Mouse (Mus musculus) heart, postnatal 36 days (tissue): Measurements from ENCODE around the gene Hps4. TPM values are rescaled to one million over a fixed set of nuclear protein-coding genes. Genes with fewer than 3 reads are reported as not detected.
"Not testable (repeated sequence)": the region's sequence is repeated elsewhere in the genome, so short reads cannot be mapped to it uniquely, and the experiment has no call there.

ENCODE experiments used
- DNase-seq, 2 experiments: peaks; one replicate each; pipeline ENCODE4 v3.0.0; 2021 to 2022
- intact Hi-C: fragments of 180-260 bp; cut with DNase I; formaldehyde crosslinking; loops from one replicate; pipeline ENCODE4 v1.15.1; 2025
- total RNA-seq, 2 experiments: library from RNA; stranded (reverse); gene quantifications; 2 replicates each; pipeline ENCODE4 v1.2.3; 2021

Gene Hps4
- total RNA-seq, 2 experiments from 2014 or later: 12.4 to 12.5 TPM

DNA sequence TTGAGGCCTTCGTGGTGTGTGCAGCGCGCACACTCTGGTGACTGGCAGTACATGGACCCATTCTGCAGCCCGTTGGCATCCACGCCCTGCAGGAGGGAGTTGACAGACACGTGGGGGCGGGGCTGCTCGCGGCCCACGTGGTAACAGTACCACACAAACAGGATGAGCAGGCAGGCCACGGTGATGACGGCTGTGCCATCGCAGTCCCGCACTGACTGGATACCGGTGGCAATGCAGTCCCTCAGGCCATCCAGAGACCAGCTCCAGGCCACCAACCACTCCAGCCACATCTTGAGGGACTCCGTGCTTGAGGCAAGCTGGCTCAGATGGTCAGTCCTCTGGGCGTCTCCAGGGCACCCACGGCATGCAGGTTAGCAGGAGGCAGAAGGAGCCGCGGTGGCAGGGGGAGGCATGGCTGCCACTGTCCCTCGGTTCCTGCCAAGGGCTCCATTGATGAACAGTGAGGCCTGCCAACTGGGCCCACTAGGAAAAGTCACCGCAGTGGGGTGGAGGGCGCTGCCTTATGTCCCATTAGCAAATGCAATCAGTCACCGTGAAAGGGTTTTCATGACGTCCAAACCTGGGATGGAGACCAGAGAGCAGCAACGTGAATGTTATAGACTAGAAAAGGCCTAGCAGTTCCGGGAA lies 48.9 kb downstream of the Hps4 start:
- intact Hi-C loops: no loop called here
- no peak for DNase-seq

DNA sequence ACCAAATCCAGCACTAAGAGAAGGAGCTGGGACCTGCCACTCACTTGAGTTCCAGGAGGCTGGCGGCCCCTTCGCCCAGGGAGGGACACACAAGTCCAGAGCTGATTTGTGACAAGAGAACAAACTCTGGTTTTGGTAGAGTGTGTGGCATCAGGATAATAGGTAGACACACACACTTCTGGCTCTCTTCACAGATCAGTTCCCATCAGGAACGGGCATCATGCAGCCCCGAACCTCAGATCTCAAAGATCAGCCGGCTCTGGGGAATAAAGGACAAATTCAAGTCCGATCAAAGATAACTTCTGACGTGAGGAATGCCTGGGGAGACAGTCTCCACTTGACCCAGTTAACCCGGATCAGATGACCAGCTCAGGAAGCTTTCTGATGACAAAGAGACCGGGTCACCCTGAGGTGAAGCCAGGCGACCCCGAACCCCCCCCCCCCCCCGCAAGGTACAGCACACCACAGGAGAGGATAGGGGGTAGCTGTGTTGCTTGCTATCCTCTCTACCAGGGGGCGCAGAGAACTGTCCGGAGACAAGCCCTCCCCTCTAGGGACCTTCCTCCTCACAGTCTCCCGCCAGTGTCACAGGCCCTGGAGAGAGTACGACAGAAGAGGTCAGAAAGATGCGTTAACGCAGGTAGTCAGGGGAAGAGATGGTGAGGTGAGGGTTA lies 51.0 kb downstream of the Hps4 start:
- intact Hi-C loops: no loop called here
- DNase-seq: no peak

DNA sequence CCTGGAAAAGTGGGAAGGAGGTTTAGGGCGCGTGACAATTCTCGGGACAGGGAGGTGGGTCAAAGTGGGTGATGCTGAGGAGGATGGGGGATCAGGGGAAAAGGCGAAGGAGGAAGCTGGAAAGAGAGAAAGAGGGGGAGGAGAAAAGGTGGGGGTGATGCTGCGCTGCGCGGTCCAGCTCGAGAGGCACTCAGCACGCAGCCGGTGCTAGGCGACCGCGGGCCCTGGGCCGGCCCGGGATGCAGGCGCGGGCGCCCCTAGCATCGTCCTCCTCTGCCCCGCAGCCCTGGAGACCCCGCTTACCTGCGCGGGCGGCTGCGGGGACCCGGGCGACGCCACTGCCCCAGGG lies 51.5 kb downstream of the Hps4 start:
- DNase-seq: no peak
- intact Hi-C loops: no loop called here

DNA sequence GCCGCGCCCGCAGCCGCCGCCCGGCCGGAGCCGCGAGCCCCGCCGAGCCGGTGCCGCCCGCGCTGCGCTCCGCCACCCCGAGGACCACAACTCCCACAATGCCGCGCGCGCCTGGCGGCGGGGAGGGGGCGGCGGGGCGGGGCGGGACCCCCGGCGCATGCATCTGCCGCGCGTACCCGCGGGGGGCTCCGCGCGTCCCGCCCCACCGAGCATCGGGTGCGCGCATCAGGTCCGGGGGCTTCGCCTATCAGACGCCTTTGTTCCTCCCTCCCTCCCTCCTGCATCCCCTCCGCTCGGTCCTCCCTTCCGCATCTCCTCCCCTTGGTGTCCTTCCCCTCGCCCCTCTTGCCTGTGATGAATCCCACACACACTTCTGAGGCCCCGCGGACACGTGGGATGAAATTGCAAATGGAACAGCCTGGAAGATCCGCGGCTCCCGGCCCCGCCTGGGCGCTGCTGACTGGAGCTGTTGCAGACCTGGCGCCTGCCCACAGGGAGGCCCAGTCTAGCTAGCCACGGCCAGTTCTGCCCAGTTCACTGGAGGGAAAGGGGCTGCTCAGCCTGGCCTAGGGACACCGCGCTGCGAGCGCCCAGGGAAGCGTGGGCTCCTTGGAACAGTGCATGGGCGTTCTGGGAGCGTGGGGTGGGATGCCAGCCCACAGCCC lies 52.0 kb downstream of the Hps4 start, which contains the start of gene Asphd2:
TSS of gene Asphd2 (minus strand) at position 88 of the 665 bp plus-strand sequence.
- DNase-seq: peak in 1 of 2 experiments; percentile 32
- intact Hi-C loops: no loop called here

DNA sequence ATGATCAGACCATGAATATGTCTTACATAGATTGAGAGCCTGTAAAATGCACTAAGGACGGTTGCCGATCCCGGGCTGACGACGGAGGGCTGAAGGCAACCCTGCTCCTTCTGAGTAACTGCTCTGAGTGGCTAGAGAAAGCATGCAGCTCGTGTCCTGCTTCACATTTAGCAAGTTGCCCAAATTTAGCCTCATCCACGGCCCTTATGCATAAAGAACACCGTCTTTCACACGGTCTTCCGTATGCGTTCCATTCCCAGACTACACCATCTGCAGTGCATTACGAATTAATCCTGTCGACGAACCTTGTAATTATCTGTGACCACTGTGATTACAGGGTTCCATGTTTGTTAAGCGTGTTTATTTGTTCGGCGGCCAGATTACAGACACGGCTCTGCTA lies 53.2 kb downstream of the Hps4 start:
- intact Hi-C loops: no loop called here
- no peak for DNase-seq

DNA sequence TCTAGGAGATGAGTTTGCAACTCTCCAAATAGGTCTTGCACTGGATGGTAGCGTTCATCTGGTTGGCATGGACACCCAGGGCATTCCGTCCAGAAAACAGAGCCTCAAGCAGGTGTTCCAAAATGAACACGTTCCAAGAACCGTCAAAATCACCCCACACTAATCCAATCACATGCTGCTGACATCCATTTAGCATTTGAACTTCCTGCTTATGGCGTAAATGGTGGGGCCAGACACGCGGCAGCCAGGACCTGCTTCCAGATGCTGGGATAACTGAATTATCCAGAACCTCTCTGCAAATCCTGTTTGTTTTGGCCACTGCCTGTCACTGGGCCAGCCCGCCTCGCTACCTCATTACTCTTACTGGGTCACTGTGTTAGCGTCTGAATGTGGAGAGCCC lies 56.4 kb downstream of the Hps4 start:
- DNase-seq: no peak
- intact Hi-C loops: no loop called here

DNA sequence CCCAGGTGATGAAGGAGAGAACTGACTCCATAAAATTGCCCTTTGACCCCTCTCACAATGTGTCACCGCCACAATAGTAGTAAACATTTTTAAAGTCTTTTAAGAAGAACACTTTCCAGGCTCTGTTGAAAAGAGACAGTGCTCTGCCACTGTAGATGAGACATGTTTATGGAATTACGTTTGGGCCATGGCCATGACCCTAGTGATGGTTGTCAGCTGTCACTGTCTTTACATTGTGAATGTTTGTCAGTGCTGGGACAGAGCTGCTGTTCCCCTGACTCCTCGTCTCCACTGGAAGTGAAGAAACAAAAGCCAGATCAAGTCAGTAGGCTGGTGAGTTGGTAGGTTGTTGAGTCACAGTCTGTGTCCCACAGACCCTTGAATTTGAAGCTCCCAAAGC lies 59.6 kb downstream of the Hps4 start:
- DNase-seq: no peak
- intact Hi-C loops: no loop called here

DNA sequence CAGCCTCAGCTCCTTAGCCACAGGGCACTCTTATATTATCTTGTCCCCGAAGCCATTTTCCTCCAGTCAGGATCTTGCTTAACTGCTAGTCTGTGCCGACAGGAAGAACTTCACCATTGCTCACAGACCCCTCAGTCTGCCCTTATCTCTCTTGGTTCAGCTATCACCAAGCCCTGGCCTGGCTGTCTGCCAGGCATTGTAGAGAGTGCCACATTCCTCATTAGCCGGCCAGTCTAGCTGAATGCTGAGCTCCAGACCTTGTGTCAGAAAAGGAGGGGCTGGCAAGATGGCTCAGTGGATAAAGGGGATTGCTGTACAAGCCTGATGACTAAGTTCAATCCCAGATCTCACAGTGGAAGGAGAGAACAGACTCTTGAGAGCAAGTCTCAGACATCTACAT lies 63.1 kb downstream of the Hps4 start:
- no peak for DNase-seq
- intact Hi-C loops: no loop called here

DNA sequence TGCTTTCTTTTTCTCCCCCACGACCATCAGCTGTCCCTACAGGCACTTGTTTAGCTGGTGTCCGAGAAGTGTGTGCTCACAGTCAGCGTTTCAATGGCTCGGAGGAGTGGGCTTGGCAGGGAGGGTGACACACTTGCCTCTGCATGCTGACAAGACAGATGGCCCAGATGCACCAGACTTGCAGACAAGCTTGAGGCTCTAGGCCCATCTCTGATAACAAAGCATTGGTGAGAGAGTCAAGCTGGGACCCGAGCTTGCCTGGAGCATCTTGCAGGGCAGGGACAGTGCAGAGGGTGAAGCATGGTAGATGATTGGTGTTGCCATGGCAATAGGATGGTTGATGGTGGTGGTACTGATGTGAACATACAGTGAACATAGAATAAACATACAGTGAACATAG lies 66.4 kb downstream of the Hps4 start:
- intact Hi-C loops: no loop called here
- DNase-seq: no peak

DNA sequence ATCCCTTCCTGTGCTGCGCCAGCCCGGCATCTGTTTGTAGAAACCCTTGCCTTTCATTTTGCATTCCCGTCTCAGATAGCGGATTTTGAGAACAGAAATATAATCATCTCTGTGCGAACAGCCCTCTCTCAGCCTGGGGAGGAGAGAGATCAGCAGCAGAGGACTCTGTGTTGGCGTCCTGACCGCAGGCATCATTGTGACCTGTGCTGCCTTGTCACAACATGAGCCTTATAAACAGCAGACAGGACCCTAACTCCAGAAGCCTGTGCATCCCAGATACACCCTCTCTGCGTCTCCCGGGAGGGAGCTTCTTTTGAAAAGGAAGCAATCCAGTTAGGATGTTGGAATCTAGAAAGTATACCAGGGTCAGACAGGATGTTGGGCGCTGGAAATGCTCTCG lies 68.2 kb downstream of the Hps4 start:
- intact Hi-C loops: no loop called here
- DNase-seq: no peak

DNA sequence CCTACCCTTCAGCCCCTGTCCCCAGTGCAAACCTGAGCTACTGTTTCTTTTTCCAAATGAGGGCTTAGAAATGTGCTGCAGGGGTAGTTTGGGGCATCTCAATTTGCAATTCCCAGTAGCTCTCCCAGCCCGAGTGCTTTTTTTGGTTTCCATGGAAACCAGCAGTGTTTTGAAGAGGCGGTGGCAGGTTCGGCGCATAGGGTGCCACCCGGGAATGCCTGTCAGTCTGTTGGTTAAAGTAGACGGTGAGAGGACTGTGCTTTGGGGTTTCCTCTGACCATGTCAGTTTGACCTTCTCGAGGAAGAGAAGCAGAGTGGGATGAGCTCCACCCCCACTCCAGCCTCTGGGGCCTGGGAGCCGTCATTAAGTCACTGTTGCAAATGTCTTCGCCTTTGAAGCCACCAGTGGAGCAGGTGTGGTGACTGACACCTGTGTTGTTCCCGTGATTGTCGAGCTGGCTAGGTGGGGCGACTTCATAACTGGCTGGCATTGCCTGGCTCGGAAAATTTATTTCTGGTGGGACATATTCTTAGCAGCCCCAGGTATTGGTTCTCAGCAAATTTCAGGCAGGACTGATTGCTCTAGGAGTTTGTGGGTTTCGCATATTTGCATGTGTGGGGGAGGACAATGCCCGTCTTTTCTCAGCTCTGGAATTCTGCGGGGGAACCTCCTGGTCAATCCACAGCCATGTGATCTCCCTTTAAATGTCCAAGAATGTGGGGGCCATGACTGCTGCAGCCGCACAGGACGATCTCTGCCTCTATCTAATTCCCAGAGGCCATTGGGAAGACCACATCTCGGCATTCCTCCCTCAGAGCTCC lies 68.8 kb downstream of the Hps4 start:
- intact Hi-C loops: no loop called here
- no peak for DNase-seq

DNA sequence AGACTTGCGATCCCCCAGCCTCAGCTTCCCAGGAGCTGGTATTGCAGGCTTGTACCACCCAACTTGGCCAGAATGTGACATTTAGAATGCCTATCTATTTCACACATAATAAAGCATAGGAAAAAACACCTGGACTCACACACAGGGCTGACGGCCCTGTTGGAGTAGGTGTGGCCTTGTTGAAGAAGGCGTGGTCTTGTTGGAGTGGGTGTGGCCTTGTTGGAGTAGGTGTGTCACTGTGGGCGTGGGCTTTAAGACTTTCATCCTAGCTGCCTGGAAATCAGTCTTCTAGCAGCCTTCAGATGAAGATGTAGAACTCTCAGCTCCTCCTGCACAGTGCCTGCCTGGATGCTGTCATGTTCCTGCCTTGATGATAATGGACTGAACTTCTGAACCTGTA lies 69.9 kb downstream of the Hps4 start:
- DNase-seq, intact Hi-C loops: not testable (repeated sequence)

DNA sequence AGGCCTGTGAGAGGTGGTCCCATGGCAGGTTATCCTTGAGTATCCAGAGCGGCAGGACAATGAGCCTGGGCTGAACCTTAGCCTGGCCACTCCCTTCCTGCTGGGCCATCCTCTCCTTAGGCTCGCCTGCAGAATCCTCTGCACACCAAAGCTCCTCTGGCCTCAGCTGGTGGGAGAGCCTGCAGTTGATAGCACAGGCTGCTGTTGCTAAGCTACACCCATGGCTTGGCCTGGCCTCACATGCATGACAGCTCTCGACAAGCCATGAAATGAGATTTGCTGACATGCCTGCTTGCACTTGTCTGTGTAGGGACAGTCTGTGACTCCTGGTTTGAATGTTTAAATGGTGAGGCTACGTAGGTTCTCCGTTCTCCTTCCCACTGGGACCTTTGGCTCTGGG lies 73.8 kb downstream of the Hps4 start:
- intact Hi-C loops: no loop called here

DNA sequence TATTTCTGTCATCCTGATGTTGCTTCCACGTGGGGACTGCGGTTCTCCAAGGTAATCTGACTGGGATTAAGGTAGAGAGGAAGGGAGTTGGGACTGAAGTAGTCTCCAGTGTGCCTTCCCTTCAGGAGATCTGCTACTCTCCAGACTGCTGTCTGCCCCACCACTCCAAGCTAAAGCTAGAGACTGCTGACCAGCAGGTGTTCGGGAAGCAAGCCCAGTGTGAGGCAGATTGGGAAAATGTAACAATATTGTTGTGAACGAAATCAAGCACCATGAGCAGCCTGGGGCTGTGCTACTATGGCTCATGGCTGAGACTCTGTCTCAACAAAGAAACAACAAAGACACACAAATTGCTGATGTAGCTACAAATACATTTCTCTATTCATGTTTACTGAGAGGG lies 75.1 kb downstream of the Hps4 start:
- no peak for DNase-seq
- intact Hi-C loops: no loop called here

More for the DNA sequence above, 73.8 kb downstream of the Hps4 start:
- DNase-seq: no peak

DNA sequence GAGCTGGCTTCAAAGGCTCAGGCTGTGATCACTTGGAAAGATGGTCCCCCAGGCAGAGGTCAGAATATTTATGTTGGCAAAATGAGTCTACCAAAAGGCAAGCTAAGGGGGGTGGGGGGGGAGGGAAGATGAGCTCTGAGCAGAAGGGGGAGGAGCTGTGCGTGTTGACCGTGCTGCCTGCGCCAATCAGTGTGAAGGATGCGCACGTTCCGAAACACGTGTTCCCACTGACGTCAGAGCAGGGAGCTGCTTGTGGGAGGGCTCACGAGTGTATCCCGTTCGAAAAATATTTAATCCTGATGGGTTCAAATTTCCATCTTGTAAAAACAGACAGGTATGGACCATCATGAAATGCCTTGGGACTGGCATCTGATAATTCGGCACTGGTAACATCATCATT lies 76.7 kb downstream of the Hps4 start:
- intact Hi-C loops: no loop called here
- DNase-seq: no peak

DNA sequence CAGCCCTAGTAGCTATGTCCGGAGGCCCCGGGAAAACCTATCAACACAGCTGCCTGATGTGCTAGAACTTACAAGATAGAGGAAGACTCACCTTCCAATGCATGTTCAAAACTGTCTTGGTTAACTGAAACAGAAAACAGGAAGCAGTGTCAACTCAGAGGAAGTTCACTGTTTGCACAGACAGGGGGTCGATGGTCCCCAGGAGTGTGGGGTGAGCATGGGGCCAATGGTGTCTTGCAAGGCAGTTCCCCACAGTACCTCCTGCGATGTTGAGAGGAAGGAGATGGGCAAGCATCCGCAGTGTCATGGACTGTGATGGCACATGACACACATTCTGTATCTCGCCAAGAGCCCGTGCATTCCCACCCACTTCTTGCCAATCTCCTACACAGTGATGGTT lies 83.8 kb downstream of the Hps4 start:
- intact Hi-C loops: loop anchor here (1.0 to 5.0 kb wide), 3 partner anchors 84 to 214 kb away; partner anchors contain the start of genes Hps4 and Srrd
- DNase-seq: no peak

DNA sequence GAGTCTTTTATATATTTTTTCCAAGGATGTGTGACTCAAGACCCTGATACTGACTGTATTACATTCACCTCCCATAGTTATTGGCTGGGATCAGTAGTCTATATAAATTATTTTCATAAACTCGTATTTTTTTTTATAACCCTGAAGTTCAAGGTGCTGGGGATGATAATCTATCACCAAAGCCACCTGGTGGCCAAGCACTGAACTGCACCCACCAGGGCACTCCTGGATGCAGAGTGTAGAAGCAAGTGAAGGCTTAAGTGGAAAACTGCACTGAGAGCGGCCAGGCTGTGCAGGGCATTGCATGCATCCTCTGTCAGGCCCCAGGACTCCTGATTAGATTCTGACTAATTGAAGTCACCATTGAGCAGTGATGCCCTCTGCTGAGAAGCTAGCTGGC lies 84.4 kb downstream of the Hps4 start:
- peak; percentile 27 to 63 for DNase-seq
- intact Hi-C loops: loop anchor here (5.0 kb wide), 2 partner anchors 85 to 215 kb away; partner anchors contain the start of genes Hps4 and Srrd
